Mouse (Mus musculus) hindbrain, embryonic 10.5 days (tissue): ENCODE data around the gene Marveld1. TPM values are rescaled to one million over a fixed set of nuclear protein-coding genes. Genes with fewer than 3 reads are reported as not detected.

Source experiments
- DNase-seq: peaks from one replicate; pipeline ENCODE4 v3.0.0-alpha.2; 2017; ENCODE audit warnings: low spot score
- H3K27ac ChIP-seq: fragments of 300-500 bp; sonication (generic); 2 replicates; pipeline ENCODE4 v1.5.1; 2016; ENCODE audit warnings: mild to moderate bottlenecking, moderate library complexity
- H3K27me3 ChIP-seq: fragments of 300-500 bp; sonication (generic); 2 replicates; pipeline ENCODE4 v1.6.1; 2016; ENCODE audit warnings: mild to moderate bottlenecking; ENCODE audit not compliant: poor library complexity, insufficient read depth, severe bottlenecking
- H3K36me3 ChIP-seq: fragments of 300-500 bp; sonication (generic); 2 replicates; pipeline ENCODE4 v1.6.1; 2016; ENCODE audit warnings: mild to moderate bottlenecking, moderate library complexity
- H3K4me1 ChIP-seq: fragments of 300-500 bp; sonication (generic); replicated peaks from 2 replicates; pipeline ENCODE4 v1.6.1; 2016; ENCODE audit warnings: mild to moderate bottlenecking
- H3K4me3 ChIP-seq: fragments of 300-500 bp; sonication (generic); 2 replicates; pipeline ENCODE4 v1.5.1; 2016; ENCODE audit warnings: mild to moderate bottlenecking, moderate library complexity
- H3K9me3 ChIP-seq: fragments of 300-500 bp; sonication (generic); 2 replicates; pipeline ENCODE4 v1.6.1; 2016; ENCODE audit warnings: mild to moderate bottlenecking, moderate library complexity
- WGBS: fragments of 180-500 bp; shearing (Covaris S2); methylation state at CpG from one replicate; pipeline ENCODE4 v1.1.7; 2016; 5-methylcytosine and 5-hydroxymethylcytosine counted together
- polyA plus RNA-seq: library from polyadenylated mRNA; unstranded; fragments of >200 nt; fragmentation: Nextera tagmentation; extraction: Ambion mirVana; gene quantifications from 2 replicates; pipeline ENCODE4 v1.2.1, GENCODE M21; 2016

Gene Marveld1
- 3.1 and 3.6 TPM in 2 replicates for polyA plus RNA-seq

DNA sequence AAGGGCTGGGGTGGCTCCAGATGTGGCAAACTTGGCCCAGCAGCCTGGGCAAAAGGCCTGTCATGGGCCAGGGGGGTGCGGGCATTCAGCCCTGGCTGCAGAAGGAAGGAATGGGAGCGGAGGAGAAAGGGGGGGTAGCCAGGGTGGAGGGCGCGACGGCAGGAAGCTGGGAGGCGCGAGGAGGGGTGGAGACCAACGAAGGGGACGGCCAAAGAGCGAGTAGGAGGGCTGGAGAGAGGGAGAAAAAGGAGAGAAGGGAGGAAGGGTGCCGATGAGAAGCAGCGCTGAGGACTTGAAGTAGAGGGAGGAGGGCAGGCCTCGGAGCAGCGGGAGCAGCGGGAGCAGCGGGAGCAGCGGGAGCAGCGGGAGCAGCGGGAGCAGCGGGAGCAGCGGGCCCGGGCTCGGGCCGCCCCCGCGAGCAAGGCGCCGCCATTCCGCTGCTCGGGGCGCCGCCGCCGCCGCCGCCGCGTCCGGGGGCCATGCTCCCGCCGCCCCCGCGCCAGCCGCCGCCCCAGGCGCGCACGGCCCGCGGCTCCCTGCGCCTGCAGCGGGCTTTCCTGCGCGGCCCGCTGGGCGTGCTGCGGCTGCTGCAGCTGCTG is at the start of gene Marveld1:
Marveld1 (plus strand) TSS at position 231 of the 599 bp plus-strand sequence.
- DNase-seq: peak; percentile 56
- Histone ChIP-seq H3K27me3 (peaks cover 48% of the 10 kb centered on the region), H3K4me1 (peaks cover 36% of the 10 kb centered on the region), H3K36me3 (no peaks in the 10 kb centered on the region), H3K4me3 (peak within 1 kb of the TSS; percentile 67), H3K27ac (peak within 1 kb of the TSS; percentile 87), H3K9me3 (no peaks in the 10 kb centered on the region)
- WGBS: 3% methylated on average over 54 of the region's 57 CpGs

DNA sequence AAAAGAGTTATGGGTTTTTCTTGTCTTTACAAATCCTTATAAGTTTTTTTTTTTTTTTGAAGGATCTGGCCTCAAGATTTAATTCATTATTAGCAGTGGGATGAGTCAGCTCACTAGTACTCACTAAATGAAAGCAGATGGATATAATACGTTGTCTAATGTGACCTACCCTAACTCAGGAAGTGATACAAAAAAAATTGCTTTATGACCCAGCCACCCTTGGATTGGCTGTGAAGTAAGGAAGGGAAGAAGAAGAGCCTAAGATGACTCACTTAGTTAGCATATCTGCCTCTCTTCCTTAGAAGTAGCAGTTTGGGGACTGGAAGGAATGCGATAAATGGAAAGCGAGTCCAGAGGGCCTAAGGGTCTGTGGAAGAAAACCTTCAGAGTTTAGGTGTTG is 47.8 kb upstream of the Marveld1 start:
- DNase-seq: no peak
- peaks cover 62% of the 10 kb centered on the region for H3K36me3 ChIP-seq
- no peak overlapping the region for H3K27ac ChIP-seq
- H3K9me3 ChIP-seq: no peaks in the 10 kb centered on the region
- H3K27me3 ChIP-seq: no peaks in the 10 kb centered on the region
- H3K4me3 ChIP-seq: no peak overlapping the region
- no peaks in the 10 kb centered on the region for H3K4me1 ChIP-seq
- 93% methylated on average over 3 of the region's 3 CpGs for WGBS

GRCm38 (mm10) chr19:42104681-42105080 is 42.5 kb upstream of the Marveld1 start:
- H3K27ac ChIP-seq: no peak overlapping the region
- H3K27me3 ChIP-seq: no peaks in the 10 kb centered on the region
- no peak for DNase-seq
- H3K36me3 ChIP-seq: peaks cover 61% of the 10 kb centered on the region
- H3K4me1 ChIP-seq: no peaks in the 10 kb centered on the region
- no peak overlapping the region for H3K4me3 ChIP-seq
- no peaks in the 10 kb centered on the region for H3K9me3 ChIP-seq
- 95% methylated on average over 9 of the region's 9 CpGs for WGBS

DNA sequence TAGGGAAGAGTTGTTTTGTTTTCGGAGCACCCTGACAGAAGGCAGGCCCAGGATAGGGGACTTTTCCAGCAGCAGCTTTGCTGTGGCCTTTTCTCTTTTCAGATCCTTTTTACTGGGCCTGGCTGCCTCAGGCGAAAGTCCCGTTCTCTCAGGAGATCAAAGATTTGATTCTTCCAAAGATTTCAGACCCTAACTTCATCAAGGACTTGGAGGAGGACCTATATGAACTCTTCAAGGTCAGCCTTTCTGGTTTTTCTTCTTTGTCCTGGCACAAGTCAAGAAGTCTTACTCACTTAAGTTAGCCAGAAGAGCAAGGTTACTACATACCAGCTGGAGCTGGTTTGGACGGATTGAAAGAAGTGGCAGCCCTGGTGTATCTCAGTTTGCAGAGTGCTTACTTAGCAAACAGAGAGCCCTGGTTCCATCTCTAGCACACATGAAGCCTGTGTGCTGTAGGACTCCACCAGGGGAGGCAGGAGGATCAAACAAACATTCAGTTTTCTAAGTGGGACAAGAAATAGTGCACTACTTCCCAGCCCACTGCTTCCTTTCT is 31.3 kb upstream of the Marveld1 start:
- 91% methylated on average over 4 of the region's 4 CpGs for WGBS
- Histone ChIP-seq H3K27me3 (no peaks in the 10 kb centered on the region), H3K36me3 (peaks cover 86% of the 10 kb centered on the region), H3K9me3 (no peaks in the 10 kb centered on the region), H3K4me3 (no peak overlapping the region), H3K27ac (no peak overlapping the region), H3K4me1 (no peaks in the 10 kb centered on the region)
- no peak for DNase-seq

GRCm38 (mm10) chr19:42118142-42118541 is 29.1 kb upstream of the Marveld1 start:
- peaks cover 99% of the 10 kb centered on the region for H3K36me3 ChIP-seq
- H3K4me1 ChIP-seq: no peaks in the 10 kb centered on the region
- H3K27ac ChIP-seq: no peak overlapping the region
- no peak for DNase-seq
- WGBS: 94% methylated on average over 9 of the region's 9 CpGs
- no peaks in the 10 kb centered on the region for H3K9me3 ChIP-seq
- no peak overlapping the region for H3K4me3 ChIP-seq
- H3K27me3 ChIP-seq: no peaks in the 10 kb centered on the region

DNA sequence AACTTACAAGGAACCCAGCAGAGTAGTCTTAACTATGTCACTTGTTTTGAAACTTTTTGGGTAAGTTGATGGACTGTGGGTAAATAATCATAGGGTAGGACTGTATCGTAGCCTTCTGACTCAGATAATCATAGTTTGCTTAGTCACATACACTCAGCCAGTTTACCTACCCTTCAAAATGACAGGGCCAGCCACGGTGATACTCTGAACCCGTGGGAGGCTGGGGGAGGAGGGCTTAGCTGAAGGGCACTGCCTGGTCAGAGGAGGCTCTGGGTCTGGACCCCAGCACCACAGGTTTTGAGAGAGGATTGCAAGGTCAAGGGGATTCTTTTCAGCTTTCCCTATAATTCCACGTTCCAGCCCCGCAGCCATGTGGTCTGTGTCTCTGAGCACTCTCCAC is 28.6 kb upstream of the Marveld1 start:
- Histone ChIP-seq H3K36me3 (peaks cover 99% of the 10 kb centered on the region), H3K27me3 (no peaks in the 10 kb centered on the region), H3K4me3 (no peak overlapping the region), H3K9me3 (no peaks in the 10 kb centered on the region), H3K4me1 (no peaks in the 10 kb centered on the region), H3K27ac (no peak overlapping the region)
- no peak for DNase-seq
- 89% methylated on average over 5 of the region's 5 CpGs for WGBS

GRCm38 (mm10) chr19:42120451-42120850 is 26.7 kb upstream of the Marveld1 start:
- no peak for DNase-seq
- no peak overlapping the region for H3K4me3 ChIP-seq
- peaks cover 97% of the 10 kb centered on the region for H3K36me3 ChIP-seq
- no peak overlapping the region for H3K27ac ChIP-seq
- H3K9me3 ChIP-seq: no peaks in the 10 kb centered on the region
- H3K4me1 ChIP-seq: 0 out of 2 replicates have a peak, but pooled peaks cover 4% of the 10 kb centered on the region
- WGBS: 97% methylated on average over 8 of the region's 8 CpGs
- no peaks in the 10 kb centered on the region for H3K27me3 ChIP-seq

GRCm38 (mm10) chr19:42124684-42125083 is 22.5 kb upstream of the Marveld1 start:
- Histone ChIP-seq H3K4me1 (peaks cover 22% of the 10 kb centered on the region), H3K27me3 (peaks cover 12% of the 10 kb centered on the region; the same call in 1 of the 2 replicates), H3K27ac (no peak overlapping the region), H3K4me3 (no peak overlapping the region), H3K36me3 (peaks cover 55% of the 10 kb centered on the region), H3K9me3 (no peaks in the 10 kb centered on the region)
- WGBS: 88% methylated on average over 13 of the region's 13 CpGs
- DNase-seq: no peak

DNA sequence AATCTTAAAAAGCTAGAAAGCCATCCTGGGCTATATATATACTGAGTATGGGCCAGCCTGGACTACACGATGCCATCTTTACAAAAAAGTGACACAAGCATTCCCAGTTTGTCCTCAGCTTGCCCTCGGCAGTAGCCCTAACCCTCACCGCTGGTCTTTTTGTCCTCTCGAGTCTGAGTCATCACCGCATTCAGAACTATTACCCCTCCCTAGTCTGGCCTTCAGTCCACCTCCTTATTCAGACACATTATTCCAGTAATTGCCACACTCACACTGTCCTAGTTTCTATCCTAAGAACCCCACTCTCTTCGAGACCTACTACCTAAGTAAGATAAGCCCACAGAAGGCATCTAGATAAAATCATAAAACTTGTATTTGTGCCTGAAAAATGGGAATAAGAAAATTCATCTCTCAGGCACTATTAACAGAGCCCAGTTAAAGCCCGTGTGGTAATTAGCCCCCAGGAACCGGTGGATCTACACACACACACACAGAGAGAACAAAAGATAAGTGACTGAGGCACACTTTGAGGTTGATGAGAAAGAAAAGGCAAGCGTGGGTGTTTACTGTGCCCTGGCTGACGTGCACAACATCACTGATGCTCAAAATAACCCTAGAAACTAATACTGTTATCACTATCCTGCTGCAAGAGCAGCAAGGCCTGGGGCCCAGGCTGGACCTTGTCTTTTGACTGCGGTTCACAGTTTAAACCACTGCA is 21.5 kb upstream of the Marveld1 start:
- no peak for DNase-seq
- peaks cover 17% of the 10 kb centered on the region; the same call in 1 of the 2 replicates for H3K27me3 ChIP-seq
- H3K4me1 ChIP-seq: peaks cover 29% of the 10 kb centered on the region
- no peak overlapping the region for H3K27ac ChIP-seq
- no peaks in the 10 kb centered on the region for H3K9me3 ChIP-seq
- H3K36me3 ChIP-seq: peaks cover 46% of the 10 kb centered on the region
- WGBS: 85% methylated on average over 11 of the region's 11 CpGs
- H3K4me3 ChIP-seq: no peak overlapping the region

- 86% methylated on average over 6 of the region's 6 CpGs for WGBS
- Histone ChIP-seq H3K4me1 (peaks cover 29% of the 10 kb centered on the region), H3K27ac (no peak overlapping the region), H3K9me3 (no peaks in the 10 kb centered on the region), H3K27me3 (peaks cover 17% of the 10 kb centered on the region; the same call in 1 of the 2 replicates), H3K36me3 (peaks cover 40% of the 10 kb centered on the region), H3K4me3 (no peak overlapping the region)
- no peak for DNase-seq
Observed at GRCm38 (mm10) chr19:42126219-42126605, 21.0 kb upstream of the Marveld1 start.

- H3K4me1 ChIP-seq: peaks cover 29% of the 10 kb centered on the region
- H3K9me3 ChIP-seq: no peaks in the 10 kb centered on the region
- H3K4me3 ChIP-seq: no peak overlapping the region
- no peak overlapping the region for H3K27ac ChIP-seq
- H3K27me3 ChIP-seq: peaks cover 17% of the 10 kb centered on the region; the same call in 1 of the 2 replicates
- no peak for DNase-seq
- peaks cover 32% of the 10 kb centered on the region for H3K36me3 ChIP-seq
- WGBS: 90% methylated on average over 5 of the region's 5 CpGs
Observed at GRCm38 (mm10) chr19:42127024-42127423, 20.2 kb upstream of the Marveld1 start.

- peaks cover 20% of the 10 kb centered on the region for H3K36me3 ChIP-seq
- peak overlapping the region; percentile 87 for H3K27ac ChIP-seq
- DNase-seq: no peak
Observed at GRCm38 (mm10) chr19:42128052-42128740, 19.0 kb upstream of the Marveld1 start.

More at GRCm38 (mm10) chr19:42128052-42128740, 19.0 kb upstream of the Marveld1 start:
- Histone ChIP-seq H3K9me3 (no peaks in the 10 kb centered on the region), H3K4me3 (peak overlapping the region; percentile 76), H3K27me3 (peaks cover 17% of the 10 kb centered on the region; the same call in 1 of the 2 replicates), H3K4me1 (peaks cover 29% of the 10 kb centered on the region)
- WGBS: 6% methylated on average over 23 of the region's 23 CpGs
